In genomic region chr2:70573544-70574210, GRCm38 (mm10) we compare ENCODE assay signal across 24 mouse cellular contexts. TPM values are rescaled to one million over a fixed set of nuclear protein-coding genes. Genes with fewer than 3 reads are reported as not detected.
DNase-seq lines count a peak whose midpoint lies in the region; ATAC-seq and TF ChIP-seq lines count a peak whose summit lies in the region.
"Had no signal": no experiment of that assay in that cellular context is flagged by ENCODE, and none has a peak within 500 bp of the region (broad histone marks: within the 10 kb centered on the region; RNA-seq: fewer than 3 reads in every experiment).

No protein-coding gene starts in this region.

- no peaks in the 10 kb centered on the region for H3K36me3 ChIP-seq in kidney, adult 2 months (ENCODE audit: control insufficient read depth, insufficient read depth, low read length)
- H3K36me3 ChIP-seq in kidney, embryonic 14.5 days (ENCODE audit: control insufficient read depth, insufficient read depth, low read length): no peaks in the 10 kb centered on the region
- H3K36me3 ChIP-seq in E14TG2a.4 (ENCODE audit: insufficient read depth, low read length): peaks cover 74% of the 10 kb centered on the region
- H3K36me3 ChIP-seq: embryonic facial prominence, embryonic 13.5 days; heart, embryonic 10.5 days had no signal

- intact Hi-C loops in gastrocnemius, postnatal 14 days (cut with DNase I; ENCODE audit: low total_unique reads): no loop called here

- H3K27me3 ChIP-seq in kidney, adult 2 months (replicated peaks; ENCODE audit: control insufficient read depth, insufficient read depth, low read length): no peaks in the 10 kb centered on the region
- peaks cover 15% of the 10 kb centered on the region for H3K27me3 ChIP-seq in kidney, embryonic 14.5 days (ENCODE audit: control insufficient read depth, insufficient read depth, low read length)
- peaks cover 41% of the 10 kb centered on the region for H3K27me3 ChIP-seq in E14TG2a.4 (ENCODE audit: insufficient read depth, low read length)

- TF ChIP-seq POLR2A in kidney, adult 2 months (IDR thresholded peaks at IDR 0.05; ENCODE audit: low read depth, low read length): no peak

- no peak overlapping the region for H3K9ac ChIP-seq in kidney, embryonic 14.5 days (ENCODE audit: low read depth, low read length)
- H3K9ac ChIP-seq: embryonic facial prominence, embryonic 13.5 days; forebrain, embryonic 12.5 days; hindbrain, embryonic 13.5 days had no signal

- WGBS in kidney, adult 2 months: 59% methylated on average over 8 of the region's 8 CpGs
- WGBS in kidney, embryonic 14.5 days: 74% methylated on average over 8 of the region's 8 CpGs

- no peak overlapping the region for H3K4me2 ChIP-seq in kidney, embryonic 14.5 days (replicated peaks; ENCODE audit: low read depth, low read length)
- H3K4me2 ChIP-seq: embryonic facial prominence, embryonic 13.5 days; forebrain, embryonic 12.5 days; hindbrain, embryonic 13.5 days had no signal

- DNase-seq in kidney, adult 2 months: peak; percentile 53
- DNase-seq in layer of hippocampus, adult 2 months (ENCODE audit: low spot score in 2 of 2): no peak
- DNase-seq in layer of hippocampus, adult 9-11 months: no peak
- peak; percentile 7 for DNase-seq in ZHBTc4 (ENCODE audit: low read depth, low spot score)
- no peak for DNase-seq in heart, adult 8-10 months (ENCODE audit: low spot score)
- DNase-seq in gastrocnemius, postnatal 14 days: no peak
- DNase-seq: adrenal gland, adult 2 months; adrenal gland, postnatal 25 days; cerebellum, adult 18-20 months; cerebellum, adult 9-11 months; cerebellum, postnatal 36 days; gastrocnemius, adult 2 months; gastrocnemius, postnatal 36 days; heart, adult 11 months; heart, postnatal 10 days; heart, postnatal 4 days had no signal

- no peak for TF ChIP-seq CTCF in kidney, adult 2 months (conservative IDR thresholded peaks at IDR 0.05; ENCODE audit: insufficient read depth, insufficient read length, low read depth, low read length)
- peak; percentile 33 for TF ChIP-seq CTCF in layer of hippocampus, adult 2 months (conservative IDR thresholded peaks at IDR 0.05)
- 0 out of 2 replicates have a peak, but pooled peaks have one; percentile 9 for TF ChIP-seq CTCF in E14TG2a.4 (conservative IDR thresholded peaks at IDR 0.05; ENCODE audit: low read length)

- no peaks in the 10 kb centered on the region for H3K9me3 ChIP-seq in kidney, embryonic 14.5 days (ENCODE audit: control insufficient read depth, low read length)
- H3K9me3 ChIP-seq in E14TG2a.4 (ENCODE audit: low read length): no peaks in the 10 kb centered on the region
- H3K9me3 ChIP-seq: embryonic facial prominence, embryonic 13.5 days; forebrain, embryonic 12.5 days; heart, embryonic 10.5 days; hindbrain, embryonic 13.5 days had no signal

- no peak for ATAC-seq in kidney, embryonic 14.5 days (ENCODE audit: low FRiP score, low TSS enrichment)
- ATAC-seq: hindbrain, postnatal 0 days had no signal

- H3K4me1 ChIP-seq in kidney, adult 2 months (ENCODE audit: control insufficient read depth, insufficient read depth, low read length): no peaks in the 10 kb centered on the region
- no peaks in the 10 kb centered on the region for H3K4me1 ChIP-seq in kidney, embryonic 14.5 days (ENCODE audit: control insufficient read depth, insufficient read depth, low read length)
- peaks cover 20% of the 10 kb centered on the region for H3K4me1 ChIP-seq in E14TG2a.4 (replicated peaks; ENCODE audit: low read depth, low read length)

- H3K4me3 ChIP-seq in kidney, adult 2 months (ENCODE audit: insufficient read depth, low read depth, low read length): no peak overlapping the region
- no peak overlapping the region for H3K4me3 ChIP-seq in kidney, embryonic 14.5 days (ENCODE audit: low read length)
- no peak overlapping the region for H3K4me3 ChIP-seq in layer of hippocampus, adult 2 months
- no peak overlapping the region for H3K4me3 ChIP-seq in E14TG2a.4 (replicated peaks; ENCODE audit: low read length)
- H3K4me3 ChIP-seq: embryonic facial prominence, embryonic 13.5 days; forebrain, embryonic 12.5 days; gastrocnemius, adult 2 months; heart, embryonic 10.5 days; hindbrain, embryonic 13.5 days had no signal

- H3K27ac ChIP-seq in kidney, adult 2 months (ENCODE audit: insufficient read depth, low read depth, low read length): no peak overlapping the region
- no peak overlapping the region for H3K27ac ChIP-seq in kidney, embryonic 14.5 days (ENCODE audit: low read depth, low read length)
- no peak overlapping the region for H3K27ac ChIP-seq in layer of hippocampus, adult 2 months
- H3K27ac ChIP-seq: embryonic facial prominence, embryonic 13.5 days; forebrain, embryonic 12.5 days; gastrocnemius, adult 2 months; heart, embryonic 10.5 days; hindbrain, embryonic 13.5 days; hindbrain, postnatal 0 days had no signal

RNA-seq across cellular contexts. Expression of gene Gad1, which starts 20.8 kb away (rescaled TPM):
- polyA plus RNA-seq in kidney, adult 2 months (2012; rRNA removed): 0.31 and 1.5 TPM in 2 replicates
- polyA plus RNA-seq in kidney, embryonic 14.5 days (2014; fragmentation: Nextera tagmentation; extraction: Ambion mirVana): 0.18 TPM in 1 of 2 replicates, not detected in the other
- 100 to 1,000 TPM; 343 to 384 TPM for total RNA-seq in layer of hippocampus, adult 2 months (2021)
- total RNA-seq in heart, adult 8-10 months (2022): 1 to 10 TPM in 1 of 4 experiments, under 1 TPM in 3; 0.84 to 1.2 (median 0.93) TPM
- total RNA-seq in gastrocnemius, postnatal 14 days (2021): 1 to 10 TPM in 1 of 2 experiments, under 1 TPM in 1; 0.51 to 1.4 TPM
- total RNA-seq: MEL had no signal

Comparison
In these comparisons a context has a peak if more than half of its experiments do, and no peak if none do; other contexts are left out.
1. DNase-seq: peak in kidney, adult 2 months (single experiment) and ZHBTc4 (single experiment); none in layer of hippocampus, adult 2 months (0 of 2), layer of hippocampus, adult 9-11 months (single experiment), heart, adult 8-10 months (single experiment) and gastrocnemius, postnatal 14 days (single experiment).
2. RNA of gene Gad1, which starts 20.8 kb away (total RNA-seq): 343 to 384 TPM in layer of hippocampus, adult 2 months; 0.51 to 1.4 TPM in gastrocnemius, postnatal 14 days and 0.84 to 1.2 TPM in heart, adult 8-10 months; every median in the first group is over 100 times any median in the second.